Mouse (Mus musculus) Patski (cell line): Measurements from ENCODE around the gene Mmab. TPM values are rescaled to one million over a fixed set of nuclear protein-coding genes. Genes with fewer than 3 reads are reported as not detected.

Experiments
- ATAC-seq: fragments of 100-300 bp; one replicate; pipeline ENCODE4 v1.8.0; 2021
- CTCF ChIA-PET: fragments of 350-600 bp; sonication (Branson Sonifier 250); formaldehyde crosslinking; loops from one replicate; lab custom pipeline; 2022; ENCODE audit warnings: inconsistent platforms; lab: Charles Lee
- POLR2A ChIA-PET: fragments of 350-600 bp; sonication (Branson Sonifier 250); formaldehyde crosslinking; loops from one replicate; lab custom pipeline; 2022; ENCODE audit warnings: antibody characterized with exemption, inconsistent platforms; lab: Charles Lee
- DNase-seq: peaks from one replicate; pipeline ENCODE4 v3.0.0-alpha.2; 2011; ENCODE audit warnings: low read depth, low spot score
- H3K27me3 ChIP-seq: fragments of 371-371 bp; one replicate; pipeline ENCODE4 v1.5.1; 2021
- CTCF ChIP-seq: fragments of 100-300 bp; IDR thresholded peaks from one replicate; pipeline ENCODE4 v1.5.1; 2021
- in situ Hi-C: fragments of 300-500 bp; cut with MboI; formaldehyde crosslinking; loops from 3 replicates; pipeline ENCODE4 v1.11.1; 2018; ENCODE audit warnings: low pct_unique_long_range_greater_than_20kb, mixed read lengths
- polyA plus RNA-seq: library from polyadenylated mRNA; unstranded; gene quantifications from one replicate; pipeline ENCODE4 v1.2.3, GENCODE M21; 2021

Gene Mmab
- polyA plus RNA-seq, 1 experiment from 2014 or later = 37.0 TPM

GRCm38 (mm10) chr5:114434359-114434758 is 9.5 kb downstream of the Mmab start:
- in situ Hi-C loops = no loop called here
- CTCF ChIA-PET = no interaction called here
- no peak for TF ChIP-seq CTCF
- H3K27me3 ChIP-seq = no peaks in the 10 kb centered on the region
- ATAC-seq (no peak), DNase-seq (no peak)
- POLR2A ChIA-PET = interaction anchor here (1.2 kb wide), 1 partner anchor 9 kb away, joined by 3 read pairs; no protein-coding TSS in a partner anchor

- in situ Hi-C loops = no loop called here
- ChIA-PET POLR2A (interaction anchor here (1.2 kb wide), 1 partner anchor 9 kb away, joined by 5 read pairs; no protein-coding TSS in a partner anchor), CTCF (no interaction called here)
- ATAC-seq (no peak), DNase-seq (no peak)
- no peaks in the 10 kb centered on the region for H3K27me3 ChIP-seq
- no peak for TF ChIP-seq CTCF
These were observed 14.1 kb downstream of the Mmab start for GRCm38 (mm10) chr5:114429781-114430180.

- in situ Hi-C loops = no loop called here
- ATAC-seq = no peak
- CTCF ChIA-PET = interaction anchor here (0.6 kb wide), 1 partner anchor 15 kb away, joined by 3 read pairs; no protein-coding TSS in a partner anchor
- POLR2A ChIA-PET = no interaction called here
- no peak for TF ChIP-seq CTCF
- H3K27me3 ChIP-seq = no peaks in the 10 kb centered on the region
- no peak for DNase-seq
These were observed 15.2 kb downstream of the Mmab start for GRCm38 (mm10) chr5:114428621-114429020.

- TF ChIP-seq CTCF = no peak
- ChIA-PET CTCF (interaction anchor here (0.9 to 1.5 kb wide), 2 partner anchors 10 to 16 kb away, joined by 3 read pairs; no protein-coding TSS in a partner anchor), POLR2A (interaction anchor here (0.6 kb wide), 1 partner anchor 142 kb away, joined by 3 read pairs; no protein-coding TSS in a partner anchor)
- H3K27me3 ChIP-seq = no peaks in the 10 kb centered on the region
- in situ Hi-C loops = no loop called here
- no peak for DNase-seq
- ATAC-seq = no peak
These were observed 17.1 kb downstream of the Mmab start for GRCm38 (mm10) chr5:114426732-114427131.

GRCm38 (mm10) chr5:114423961-114424360 is 19.9 kb downstream of the Mmab start:
- DNase-seq = no peak
- ChIA-PET POLR2A (interaction anchor here (1.0 kb wide), 1 partner anchor 10 kb away, joined by 3 read pairs; no protein-coding TSS in a partner anchor), CTCF (interaction anchor here (1.0 kb wide), 1 partner anchor 9 kb away, joined by 3 read pairs; no protein-coding TSS in a partner anchor)
- no peak for ATAC-seq
- no peak for TF ChIP-seq CTCF
- no peaks in the 10 kb centered on the region for H3K27me3 ChIP-seq
- in situ Hi-C loops = no loop called here

GRCm38 (mm10) chr5:114422591-114422990 is 21.3 kb downstream of the Mmab start:
- ATAC-seq = no peak

GRCm38 (mm10) chr5:114421561-114422298 is 22.1 kb downstream of the Mmab start:
- in situ Hi-C loops = no loop called here
- ATAC-seq = no peak
- TF ChIP-seq CTCF = no peak
- CTCF ChIA-PET = interaction anchor here (1.2 kb wide), 2 partner anchors 10 to 51 kb away, joined by 3 to 5 read pairs; no protein-coding TSS in a partner anchor
- DNase-seq = no peak
- no peaks in the 10 kb centered on the region for H3K27me3 ChIP-seq
- POLR2A ChIA-PET = interaction anchor here (1.4 kb wide), 1 partner anchor 8 kb away, joined by 5 read pairs; no protein-coding TSS in a partner anchor

More at GRCm38 (mm10) chr5:114422591-114422990, 21.3 kb downstream of the Mmab start:
- no peak for DNase-seq
- in situ Hi-C loops = no loop called here
- no peak for TF ChIP-seq CTCF
- no peaks in the 10 kb centered on the region for H3K27me3 ChIP-seq
- CTCF ChIA-PET = no interaction called here
- POLR2A ChIA-PET = interaction anchor here (0.5 to 0.9 kb wide), 2 partner anchors 14 to 127 kb away, joined by 3 to 4 read pairs; no protein-coding TSS in a partner anchor

- DNase-seq (no peak), ATAC-seq (no peak)
- CTCF ChIA-PET = interaction anchor here (1.2 to 1.5 kb wide), 3 partner anchors 10 to 21 kb away, joined by 3 to 6 read pairs (median 4); no protein-coding TSS in a partner anchor
- no peak for TF ChIP-seq CTCF
- in situ Hi-C loops = no loop called here
- POLR2A ChIA-PET = interaction anchor here (1.8 kb wide), 1 partner anchor 10 kb away, joined by 9 read pairs; no protein-coding TSS in a partner anchor
- no peaks in the 10 kb centered on the region for H3K27me3 ChIP-seq
These were observed 25.3 kb downstream of the Mmab start for GRCm38 (mm10) chr5:114418541-114418940.

GRCm38 (mm10) chr5:114416855-114417254 is 27.0 kb downstream of the Mmab start:
- DNase-seq = no peak
- in situ Hi-C loops = no loop called here
- no peaks in the 10 kb centered on the region for H3K27me3 ChIP-seq
- CTCF ChIA-PET = interaction anchor here (0.7 to 1.2 kb wide), 2 partner anchors 10 to 11 kb away, joined by 3 read pairs; no protein-coding TSS in a partner anchor
- no peak for ATAC-seq
- no peak for TF ChIP-seq CTCF
- POLR2A ChIA-PET = interaction anchor here (1.8 kb wide), 1 partner anchor 9 kb away, joined by 9 read pairs; no protein-coding TSS in a partner anchor

- POLR2A ChIA-PET = no interaction called here
- CTCF ChIA-PET = interaction anchor here (1.1 to 1.4 kb wide), 2 partner anchors 9 to 16 kb away, joined by 3 to 5 read pairs; no protein-coding TSS in a partner anchor
- ATAC-seq (peak; percentile 13), DNase-seq (no peak)
- no peak for TF ChIP-seq CTCF
- no peaks in the 10 kb centered on the region for H3K27me3 ChIP-seq
- in situ Hi-C loops = no loop called here
These were observed 28.3 kb downstream of the Mmab start for GRCm38 (mm10) chr5:114415606-114416005.
